Mouse (Mus musculus): Measurements from ENCODE around the gene Rin2. TPM values are rescaled to one million over a fixed set of nuclear protein-coding genes. Genes with fewer than 3 reads are reported as not detected.

Rin2 gene
- total and polyA plus RNA-seq, 3 experiments, result 0.44 TPM; not detected in 2

GRCm38 (mm10) chr2:145866238-145866637, 191.2 kb downstream of the Rin2 start:
- no peak for ATAC-seq (ENCODE audit: extremely low read depth, insufficient number of reproducible peaks, low FRiP score, poor library complexity, severe bottlenecking)

GRCm38 (mm10) chr2:145866695-145867449, 191.9 kb downstream of the Rin2 start:
- ATAC-seq (ENCODE audit: extremely low read depth, insufficient number of reproducible peaks, low FRiP score, poor library complexity, severe bottlenecking) (no peak), DNase-seq (ENCODE audit: low spot score) (no peak)
- no peak overlapping the region for H3K4me3 ChIP-seq (ENCODE audit: low read depth, low read length)
- TF ChIP-seq CTCF (IDR thresholded peaks at IDR 0.05; ENCODE audit: low read depth, low read length), result no peak
- H3K36me3 ChIP-seq (replicated peaks), result no peaks in the 10 kb centered on the region
- H3K4me1 ChIP-seq (ENCODE audit: insufficient read depth, low read depth, low read length), result no peaks in the 10 kb centered on the region
- H3K27me3 ChIP-seq (ENCODE audit: insufficient read depth, low read length), result no peaks in the 10 kb centered on the region
- H3K9me3 ChIP-seq (replicated peaks), result peaks cover 32% of the 10 kb centered on the region

More at GRCm38 (mm10) chr2:145866238-145866637, 191.2 kb downstream of the Rin2 start:
- no peak for DNase-seq (ENCODE audit: low spot score)
- no peak for TF ChIP-seq GATA1 (IDR thresholded peaks at IDR 0.05; ENCODE audit: borderline replicate concordance, low read length)
- TF ChIP-seq TAL1 (conservative IDR thresholded peaks at IDR 0.05; ENCODE audit: low read depth, low read length), result no peak
- TF ChIP-seq CTCF (IDR thresholded peaks at IDR 0.05; ENCODE audit: low read depth, low read length), result no peak
- no peak for TF ChIP-seq POLR2AphosphoS5 (IDR thresholded peaks at IDR 0.05; ENCODE audit: insufficient replicate concordance, low read depth, low read length)
- TF ChIP-seq GATA2 (IDR thresholded peaks at IDR 0.05; ENCODE audit: borderline replicate concordance, low read depth, low read length), result no peak
- Histone ChIP-seq H3K36me3 (replicated peaks) (no peaks in the 10 kb centered on the region), H3K9me3 (replicated peaks) (peaks cover 32% of the 10 kb centered on the region), H3K27me3 (ENCODE audit: insufficient read depth, low read length) (no peaks in the 10 kb centered on the region), H3K4me3 (ENCODE audit: low read depth, low read length) (no peak overlapping the region), H3K4me1 (ENCODE audit: insufficient read depth, low read depth, low read length) (no peaks in the 10 kb centered on the region)

GRCm38 (mm10) chr2:145871308-145871707, 196.3 kb downstream of the Rin2 start:
- DNase-seq (ENCODE audit: low spot score) (no peak), ATAC-seq (ENCODE audit: extremely low read depth, insufficient number of reproducible peaks, low FRiP score, poor library complexity, severe bottlenecking) (no peak)
- Histone ChIP-seq H3K27me3 (ENCODE audit: insufficient read depth, low read length) (no peaks in the 10 kb centered on the region), H3K36me3 (replicated peaks) (no peaks in the 10 kb centered on the region), H3K4me1 (ENCODE audit: insufficient read depth, low read depth, low read length) (no peaks in the 10 kb centered on the region), H3K9me3 (replicated peaks) (peaks cover 28% of the 10 kb centered on the region), H3K4me3 (ENCODE audit: low read depth, low read length) (no peak overlapping the region)
- TF ChIP-seq TAL1 (conservative IDR thresholded peaks at IDR 0.05; ENCODE audit: low read depth, low read length) (no peak), GATA1 (IDR thresholded peaks at IDR 0.05; ENCODE audit: borderline replicate concordance, low read length) (no peak), GATA2 (IDR thresholded peaks at IDR 0.05; ENCODE audit: borderline replicate concordance, low read depth, low read length) (no peak), POLR2AphosphoS5 (IDR thresholded peaks at IDR 0.05; ENCODE audit: insufficient replicate concordance, low read depth, low read length) (no peak), CTCF (IDR thresholded peaks at IDR 0.05; ENCODE audit: low read depth, low read length) (no peak)

DNA sequence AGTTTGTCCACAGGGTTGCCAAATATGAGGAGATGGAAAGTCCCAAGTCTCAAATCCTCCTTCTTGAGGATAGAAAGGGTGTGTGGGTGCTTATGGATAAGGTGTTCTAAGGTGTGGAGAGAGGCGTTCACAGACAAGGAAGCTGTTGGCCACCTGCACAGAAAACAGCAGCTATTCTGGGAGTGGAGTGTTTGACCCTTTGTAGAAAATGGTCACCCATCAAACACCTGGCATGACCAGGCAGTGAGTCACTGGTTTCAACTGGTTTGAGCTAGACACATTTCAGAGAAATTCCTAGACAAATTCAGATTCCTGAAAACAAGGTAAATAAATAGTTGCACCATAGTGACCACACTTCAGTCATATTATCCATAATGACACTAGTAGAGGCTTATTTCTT, 197.1 kb downstream of the Rin2 start:
- no peaks in the 10 kb centered on the region for H3K27me3 ChIP-seq (ENCODE audit: insufficient read depth, low read length)
- TF ChIP-seq TAL1 (conservative IDR thresholded peaks at IDR 0.05; ENCODE audit: low read depth, low read length) (no peak), POLR2AphosphoS5 (IDR thresholded peaks at IDR 0.05; ENCODE audit: insufficient replicate concordance, low read depth, low read length) (no peak), GATA1 (IDR thresholded peaks at IDR 0.05; ENCODE audit: borderline replicate concordance, low read length) (no peak), GATA2 (IDR thresholded peaks at IDR 0.05; ENCODE audit: borderline replicate concordance, low read depth, low read length) (no peak), CTCF (IDR thresholded peaks at IDR 0.05; ENCODE audit: low read depth, low read length) (no peak)
- ATAC-seq (ENCODE audit: extremely low read depth, insufficient number of reproducible peaks, low FRiP score, poor library complexity, severe bottlenecking), result no peak
- no peak overlapping the region for H3K4me3 ChIP-seq (ENCODE audit: low read depth, low read length)
- DNase-seq (ENCODE audit: low spot score), result no peak
- no peaks in the 10 kb centered on the region for H3K4me1 ChIP-seq (ENCODE audit: insufficient read depth, low read depth, low read length)
- peaks cover 20% of the 10 kb centered on the region for H3K9me3 ChIP-seq (replicated peaks)
- H3K36me3 ChIP-seq (replicated peaks), result no peaks in the 10 kb centered on the region

GRCm38 (mm10) chr2:145873953-145874352, 198.9 kb downstream of the Rin2 start:
- Histone ChIP-seq H3K9me3 (replicated peaks) (peaks cover 8% of the 10 kb centered on the region; the same call in 1 of the 2 replicates), H3K4me3 (ENCODE audit: low read depth, low read length) (no peak overlapping the region), H3K36me3 (replicated peaks) (no peaks in the 10 kb centered on the region), H3K27me3 (ENCODE audit: insufficient read depth, low read length) (no peaks in the 10 kb centered on the region), H3K4me1 (ENCODE audit: insufficient read depth, low read depth, low read length) (no peaks in the 10 kb centered on the region)
- TF ChIP-seq GATA1 (IDR thresholded peaks at IDR 0.05; ENCODE audit: borderline replicate concordance, low read length) (no peak), CTCF (IDR thresholded peaks at IDR 0.05; ENCODE audit: low read depth, low read length) (no peak), GATA2 (IDR thresholded peaks at IDR 0.05; ENCODE audit: borderline replicate concordance, low read depth, low read length) (no peak), TAL1 (conservative IDR thresholded peaks at IDR 0.05; ENCODE audit: low read depth, low read length) (no peak), POLR2AphosphoS5 (IDR thresholded peaks at IDR 0.05; ENCODE audit: insufficient replicate concordance, low read depth, low read length) (no peak)
- DNase-seq (ENCODE audit: low spot score) (no peak), ATAC-seq (ENCODE audit: extremely low read depth, insufficient number of reproducible peaks, low FRiP score, poor library complexity, severe bottlenecking) (no peak)

GRCm38 (mm10) chr2:145874879-145875482, 200.0 kb downstream of the Rin2 start:
- peaks cover 9% of the 10 kb centered on the region; the same call in 1 of the 2 replicates for H3K9me3 ChIP-seq (replicated peaks)
- no peak overlapping the region for H3K4me3 ChIP-seq (ENCODE audit: low read depth, low read length)
- no peak for DNase-seq (ENCODE audit: low spot score)
- ATAC-seq (ENCODE audit: extremely low read depth, insufficient number of reproducible peaks, low FRiP score, poor library complexity, severe bottlenecking), result no peak
- TF ChIP-seq TAL1 (conservative IDR thresholded peaks at IDR 0.05; ENCODE audit: low read depth, low read length) (no peak), GATA1 (IDR thresholded peaks at IDR 0.05; ENCODE audit: borderline replicate concordance, low read length) (no peak), GATA2 (IDR thresholded peaks at IDR 0.05; ENCODE audit: borderline replicate concordance, low read depth, low read length) (no peak), POLR2AphosphoS5 (IDR thresholded peaks at IDR 0.05; ENCODE audit: insufficient replicate concordance, low read depth, low read length) (no peak), CTCF (IDR thresholded peaks at IDR 0.05; ENCODE audit: low read depth, low read length) (no peak)
- H3K36me3 ChIP-seq (replicated peaks), result no peaks in the 10 kb centered on the region
- H3K27me3 ChIP-seq (ENCODE audit: insufficient read depth, low read length), result no peaks in the 10 kb centered on the region
- H3K4me1 ChIP-seq (ENCODE audit: insufficient read depth, low read depth, low read length), result no peaks in the 10 kb centered on the region

Measured in G1E (cell line).